Mouse (Mus musculus) ES-E14 (cell line): ENCODE data around the gene Ccr9. TPM values are rescaled to one million over a fixed set of nuclear protein-coding genes. Genes with fewer than 3 reads are reported as not detected.

Experiments
- DNase-seq: peaks from one replicate; pipeline ENCODE4 v3.0.0-alpha.2; 2013; ENCODE audit warnings: low read depth, low spot score
- H3K27ac ChIP-seq: 2 replicates; pipeline ENCODE4 v1.5.1; 2012; ENCODE audit warnings: low read depth, mild to moderate bottlenecking, low read length, moderate library complexity, mixed read lengths; ENCODE audit not compliant: poor library complexity, insufficient read depth, severe bottlenecking
- H3K36me3 ChIP-seq: 2 replicates; pipeline ENCODE4 v1.6.1; 2012; ENCODE audit warnings: mild to moderate bottlenecking, low read length, moderate library complexity, mixed read lengths; ENCODE audit not compliant: control insufficient read depth, poor library complexity, insufficient read depth, severe bottlenecking
- H3K4me1 ChIP-seq, 2 experiments: fragments of 150-350 bp in 1 of 2; sonication (generic) in 1 of 2; 2 replicates each; pipeline ENCODE4 v1.6.1; 2012; ENCODE audit warnings: low read length in 2 of 2, mild to moderate bottlenecking in 1 of 2, mixed read lengths in 1 of 2; ENCODE audit not compliant: control insufficient read depth in 2 of 2, insufficient read depth in 2 of 2, poor library complexity in 1 of 2
- H3K4me3 ChIP-seq, 2 experiments: fragments of 150-350 bp in 1 of 2; sonication (generic) in 1 of 2; 2 replicates each; pipeline ENCODE4 v1.5.1; 2012; ENCODE audit warnings: low read length in 2 of 2, low read depth in 1 of 2, mild to moderate bottlenecking in 1 of 2, mixed read lengths in 1 of 2; ENCODE audit not compliant: insufficient read depth in 1 of 2, poor library complexity in 1 of 2, severe bottlenecking in 1 of 2
- H3K9ac ChIP-seq: 2 replicates; pipeline ENCODE4 v1.6.1; 2012; ENCODE audit warnings: low read depth, mild to moderate bottlenecking, low read length, mixed read lengths; ENCODE audit not compliant: poor library complexity, insufficient read depth, severe bottlenecking
- H3K9me3 ChIP-seq: fragments of 150-350 bp; sonication (generic); 2 replicates; pipeline ENCODE4 v1.6.1; 2012; ENCODE audit warnings: low read depth, mild to moderate bottlenecking, low read length; ENCODE audit not compliant: control insufficient read depth, insufficient read depth
- CHD2 ChIP-seq: IDR thresholded peaks from 2 replicates; pipeline ENCODE4 v1.6.1; 2014; ENCODE audit warnings: mild to moderate bottlenecking, low read depth, low read length, inconsistent platforms
- HCFC1 ChIP-seq: IDR thresholded peaks from 2 replicates; pipeline ENCODE4 v1.6.1; 2012; ENCODE audit warnings: low read length, inconsistent platforms, borderline replicate concordance; ENCODE audit not compliant: insufficient read depth
- MAFK ChIP-seq: IDR thresholded peaks from 2 replicates; pipeline ENCODE4 v1.6.1; 2014; ENCODE audit warnings: mild to moderate bottlenecking, low read depth, low read length, inconsistent platforms; ENCODE audit not compliant: insufficient read depth
- ZC3H11A ChIP-seq: IDR thresholded peaks from 2 replicates; pipeline ENCODE4 v1.6.1; 2012; ENCODE audit warnings: low read depth, mild to moderate bottlenecking, inconsistent platforms, low read length, borderline replicate concordance
- ZNF384 ChIP-seq: IDR thresholded peaks from 2 replicates; pipeline ENCODE4 v1.6.1; 2012; ENCODE audit warnings: low read depth, low read length, inconsistent platforms
- in situ Hi-C, 2 experiments: fragments of 600-800 bp; cut with MboI; formaldehyde crosslinking; loops; one replicate each; pipeline ENCODE4 v1.15.1; 2025; ENCODE audit warnings: low sequenced_read_pairs in 2 of 2, inconsistent platforms in 1 of 2; ENCODE audit not compliant: unreplicated experiment in 2 of 2
- total RNA-seq: library from RNA; depleted of rRNA; stranded (reverse); fragments of 300-350 nt; gene quantifications from 2 replicates; pipeline ENCODE4 v1.2.3, GENCODE M21; 2012

Gene Ccr9
- total RNA-seq, 1 experiment = not detected

- Histone ChIP-seq H3K4me1 (no peaks in the 10 kb centered on the region), H3K4me3 (no peak within 1 kb of the TSS), H3K9ac (no peak within 1 kb of the TSS), H3K36me3 (no peaks in the 10 kb centered on the region; the same call in 1 of the 2 replicates), H3K9me3 (no peaks in the 10 kb centered on the region), H3K27ac (no peak within 1 kb of the TSS)
- in situ Hi-C loops = no loop called here
- TF ChIP-seq ZNF384 (no peak), HCFC1 (no peak), CHD2 (no peak), MAFK (no peak), ZC3H11A (no peak)
- no peak for DNase-seq
Observed at GRCm38 (mm10) chr9:123806267-123806666, 128.0 kb downstream of the Ccr9 start, which contains the start of gene Cxcr6. Gene Cxcr6 (plus strand): TSS chr9:123806475.

- no peak for DNase-seq
- no peak overlapping the region for H3K4me3 ChIP-seq
- no peaks in the 10 kb centered on the region; the same call in 1 of the 2 replicates for H3K36me3 ChIP-seq
- H3K4me1 ChIP-seq = no peaks in the 10 kb centered on the region
- H3K27ac ChIP-seq = no peak overlapping the region
- in situ Hi-C loops = no loop called here
- TF ChIP-seq ZC3H11A = no peak
- TF ChIP-seq CHD2 = no peak
- no peak overlapping the region for H3K9ac ChIP-seq
- H3K9me3 ChIP-seq = no peaks in the 10 kb centered on the region
Observed at GRCm38 (mm10) chr9:123808583-123808982, 130.3 kb downstream of the Ccr9 start.

- H3K36me3 ChIP-seq = no peaks in the 10 kb centered on the region; the same call in 1 of the 2 replicates
Observed at GRCm38 (mm10) chr9:123811831-123812230, 133.6 kb downstream of the Ccr9 start.

GRCm38 (mm10) chr9:123814326-123814725 is 136.1 kb downstream of the Ccr9 start:
- DNase-seq = no peak
- Histone ChIP-seq H3K9ac (no peak overlapping the region), H3K27ac (no peak overlapping the region), H3K4me1 (no peaks in the 10 kb centered on the region), H3K9me3 (no peaks in the 10 kb centered on the region), H3K4me3 (no peak overlapping the region), H3K36me3 (no peaks in the 10 kb centered on the region; the same call in 1 of the 2 replicates)
- no peak for TF ChIP-seq ZNF384
- in situ Hi-C loops = no loop called here

More at GRCm38 (mm10) chr9:123811831-123812230, 133.6 kb downstream of the Ccr9 start:
- no peak overlapping the region for H3K4me3 ChIP-seq
- H3K4me1 ChIP-seq = no peaks in the 10 kb centered on the region
- no peak overlapping the region for H3K9ac ChIP-seq
- H3K9me3 ChIP-seq = no peaks in the 10 kb centered on the region
- no peak for TF ChIP-seq ZC3H11A
- no peak for TF ChIP-seq HCFC1
- TF ChIP-seq CHD2 = no peak
- no peak for TF ChIP-seq ZNF384
- TF ChIP-seq MAFK = no peak
- no peak overlapping the region for H3K27ac ChIP-seq
- in situ Hi-C loops = no loop called here
- no peak for DNase-seq

- Histone ChIP-seq H3K27ac (no peak overlapping the region), H3K36me3 (no peaks in the 10 kb centered on the region; the same call in 1 of the 2 replicates), H3K9ac (no peak overlapping the region), H3K4me1 (no peaks in the 10 kb centered on the region), H3K9me3 (no peaks in the 10 kb centered on the region), H3K4me3 (no peak overlapping the region)
- in situ Hi-C loops = no loop called here
- no peak for DNase-seq
- no peak for TF ChIP-seq ZNF384
- TF ChIP-seq ZC3H11A = no peak
- TF ChIP-seq HCFC1 = no peak
- TF ChIP-seq CHD2 = no peak
- TF ChIP-seq MAFK = no peak
Observed at GRCm38 (mm10) chr9:123814821-123815220, 136.6 kb downstream of the Ccr9 start.
